Mouse (Mus musculus) neural tube, embryonic 11.5 days (tissue): ENCODE data around the gene Slc7a6os. TPM values are rescaled to one million over a fixed set of nuclear protein-coding genes. Genes with fewer than 3 reads are reported as not detected.

Experiments
- ATAC-seq: fragments of 200-750 bp; cut with Nextera tagmentation; 2 replicates; pipeline ENCODE4 v1.8.0; 2017; ENCODE audit warnings: moderate number of reproducible peaks, mild to moderate bottlenecking, moderate TSS enrichment, moderate library complexity; ENCODE audit not compliant: insufficient read depth, low FRiP score, low TSS enrichment
- DNase-seq: peaks from one replicate; pipeline ENCODE4 v3.0.0-alpha.2; 2015; ENCODE audit warnings: low spot score
- H3K27ac ChIP-seq: fragments of 300-500 bp; sonication (generic); 2 replicates; pipeline ENCODE4 v1.5.1; 2014; ENCODE audit warnings: low read depth, mild to moderate bottlenecking, low read length
- H3K27me3 ChIP-seq: fragments of 300-500 bp; sonication (generic); 2 replicates; pipeline ENCODE4 v1.6.1; 2014; ENCODE audit warnings: mild to moderate bottlenecking, low read length, mixed read lengths; ENCODE audit not compliant: control insufficient read depth, insufficient read depth
- H3K36me3 ChIP-seq: fragments of 300-500 bp; sonication (generic); 2 replicates; pipeline ENCODE4 v1.6.1; 2014; ENCODE audit warnings: mild to moderate bottlenecking, low read length, moderate library complexity, mixed read lengths; ENCODE audit not compliant: control insufficient read depth, insufficient read depth
- H3K4me1 ChIP-seq: fragments of 300-500 bp; sonication (generic); 2 replicates; pipeline ENCODE4 v1.6.1; 2014; ENCODE audit warnings: low read length, mixed read lengths; ENCODE audit not compliant: control insufficient read depth, insufficient read depth
- H3K4me2 ChIP-seq: fragments of 300-500 bp; sonication (generic); 2 replicates; pipeline ENCODE4 v1.6.1; 2014; ENCODE audit warnings: low read depth, mild to moderate bottlenecking, moderate library complexity
- H3K4me3 ChIP-seq: fragments of 300-500 bp; sonication (generic); 2 replicates; pipeline ENCODE4 v1.5.1; 2014; ENCODE audit warnings: low read depth, low read length
- H3K9ac ChIP-seq: fragments of 300-500 bp; sonication (generic); 2 replicates; pipeline ENCODE4 v1.6.1; 2014; ENCODE audit warnings: mild to moderate bottlenecking, low read length
- H3K9me3 ChIP-seq: fragments of 300-500 bp; sonication (generic); 2 replicates; pipeline ENCODE4 v1.6.1; 2016; ENCODE audit warnings: low read length; ENCODE audit not compliant: control insufficient read depth
- WGBS: fragments of 180-500 bp; shearing (Covaris S2); extraction: QIAGEN DNeasy Blood & Tissue Kit; methylation state at CpG from one replicate; pipeline ENCODE4 v1.1.7; 2014; 5-methylcytosine and 5-hydroxymethylcytosine counted together
- polyA plus RNA-seq: library from polyadenylated mRNA; unstranded; fragments of >200 nt; fragmentation: Nextera tagmentation; extraction: Ambion mirVana; gene quantifications from 2 replicates; pipeline ENCODE4 v1.2.1, GENCODE M21; 2014

Slc7a6os gene
- polyA plus RNA-seq, 1 experiment from 2014 or later: 39.7 TPM

- WGBS: 83% methylated on average over 9 of the region's 9 CpGs
- Histone ChIP-seq H3K27ac (no peak overlapping the region), H3K4me2 (peak overlapping the region; percentile 72), H3K27me3 (no peaks in the 10 kb centered on the region), H3K36me3 (0 out of 2 replicates have a peak, but pooled peaks cover 2% of the 10 kb centered on the region), H3K9me3 (no peaks in the 10 kb centered on the region), H3K4me3 (peak overlapping the region; percentile 70), H3K9ac (no peak overlapping the region; the same call in 1 of the 2 replicates), H3K4me1 (peaks cover 6% of the 10 kb centered on the region)
- DNase-seq: no peak
- ATAC-seq: no peak
These were observed 59.7 kb downstream of the Slc7a6os start for GRCm38 (mm10) chr8:106151041-106151440.

Other genes starting within 250 kb of the Slc7a6os start
- 10.3 and 13.0 TPM in 2 replicates for gene Slc12a4, start 244.8 kb downstream of the Slc7a6os start, polyA plus RNA-seq
- gene Dpep3, start 231.5 kb downstream of the Slc7a6os start, polyA plus RNA-seq: not detected in 2 replicates
- 14.5 and 18.6 TPM in 2 replicates for gene Dus2, start 219.6 kb downstream of the Slc7a6os start, polyA plus RNA-seq
- not detected in 2 replicates for gene Dpep2nb, start 205.0 kb downstream of the Slc7a6os start, polyA plus RNA-seq
- gene Ddx28, start 199.1 kb downstream of the Slc7a6os start, polyA plus RNA-seq: 21.2 and 24.4 TPM in 2 replicates
- gene Nfatc3, start 152.1 kb downstream of the Slc7a6os start, polyA plus RNA-seq: 3.4 and 3.6 TPM in 2 replicates
- 2.5 and 4.0 TPM in 2 replicates for gene Esrp2, start 74.0 kb downstream of the Slc7a6os start, polyA plus RNA-seq
- 8.0 and 8.9 TPM in 2 replicates for gene Pla2g15, start 60.5 kb downstream of the Slc7a6os start, polyA plus RNA-seq
- 106 and 121 TPM in 2 replicates for gene Slc7a6, start 42.1 kb downstream of the Slc7a6os start, polyA plus RNA-seq
- 70.2 and 71.1 TPM in 2 replicates for gene Prmt7, start within 50 bp of the Slc7a6os start, polyA plus RNA-seq
- gene Smpd3, start 127.1 kb upstream of the Slc7a6os start, polyA plus RNA-seq: 17.2 and 19.6 TPM in 2 replicates
- gene Zfp90, start 204.4 kb upstream of the Slc7a6os start, polyA plus RNA-seq: 27.8 and 28.4 TPM in 2 replicates